Mouse (Mus musculus) heart, embryonic 16.5 days (tissue): ENCODE data around the gene Adgrf3. TPM values are rescaled to one million over a fixed set of nuclear protein-coding genes. Genes with fewer than 3 reads are reported as not detected.

Source experiments
- ATAC-seq: fragments of 200-750 bp; cut with Nextera tagmentation; replicated peaks from 2 replicates; pipeline ENCODE4 v1.8.0; 2017; ENCODE audit warnings: moderate number of reproducible peaks; ENCODE audit not compliant: insufficient read depth, low FRiP score; ENCODE audit errors: extremely low read depth
- H3K27ac ChIP-seq: fragments of 300-500 bp; sonication (generic); 2 replicates; pipeline ENCODE4 v1.5.1; 2014; ENCODE audit warnings: mild to moderate bottlenecking, low read length, control low read depth, moderate library complexity
- H3K27me3 ChIP-seq: fragments of 300-500 bp; sonication (generic); 2 replicates; pipeline ENCODE4 v1.6.1; 2014; ENCODE audit warnings: low read length, mixed read lengths; ENCODE audit not compliant: control insufficient read depth, insufficient read depth
- H3K36me3 ChIP-seq: fragments of 300-500 bp; sonication (generic); 2 replicates; pipeline ENCODE4 v1.6.1; 2014; ENCODE audit not compliant: control insufficient read depth, insufficient read depth
- H3K4me1 ChIP-seq: fragments of 300-500 bp; sonication (generic); 2 replicates; pipeline ENCODE4 v1.6.1; 2014; ENCODE audit warnings: low read length, mixed read lengths; ENCODE audit not compliant: control insufficient read depth, insufficient read depth
- H3K4me2 ChIP-seq: fragments of 300-500 bp; sonication (generic); 2 replicates; pipeline ENCODE4 v1.6.1; 2014; ENCODE audit warnings: low read depth, mild to moderate bottlenecking, control low read depth, low read length
- H3K4me3 ChIP-seq: fragments of 300-500 bp; sonication (generic); 2 replicates; pipeline ENCODE4 v1.5.1; 2014; ENCODE audit warnings: mild to moderate bottlenecking, control low read depth, low read length
- H3K9ac ChIP-seq: fragments of 300-500 bp; sonication (generic); 2 replicates; pipeline ENCODE4 v1.6.1; 2014; ENCODE audit warnings: low read length, control low read depth
- H3K9me3 ChIP-seq: fragments of 300-500 bp; sonication (generic); replicated peaks from 2 replicates; pipeline ENCODE4 v1.6.1; 2016; ENCODE audit warnings: low read length; ENCODE audit not compliant: control insufficient read depth
- WGBS: fragments of 180-500 bp; shearing (Covaris S2); extraction: QIAGEN DNeasy Blood & Tissue Kit; methylation state at CpG from one replicate; pipeline ENCODE4 v1.1.7; 2014; 5-methylcytosine and 5-hydroxymethylcytosine counted together
- polyA plus RNA-seq: library from polyadenylated mRNA; unstranded; fragments of >200 nt; fragmentation: Nextera tagmentation; extraction: Ambion mirVana; gene quantifications from 2 replicates; pipeline ENCODE4 v1.2.1, GENCODE M21; 2015

The Adgrf3 gene
- polyA plus RNA-seq, 1 experiment from 2014 or later = 0.33 TPM

DNA sequence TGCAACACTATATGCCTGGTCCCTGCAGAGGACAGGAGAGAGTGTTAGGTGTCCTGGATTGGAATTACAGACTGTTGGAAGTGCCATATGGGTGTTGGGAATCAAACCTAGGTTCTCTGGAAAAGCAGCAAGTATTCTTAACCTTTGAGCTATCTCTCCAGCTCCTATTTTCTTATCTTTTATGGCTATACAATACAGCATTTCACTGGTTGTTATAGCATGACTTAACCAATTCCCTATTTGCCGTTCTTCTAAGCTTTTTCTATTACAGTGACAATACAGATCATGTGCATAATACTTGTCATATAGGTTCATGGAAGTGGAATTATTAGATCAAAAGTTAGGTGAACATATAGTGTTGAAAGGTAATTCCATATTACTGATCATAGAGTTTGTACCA lies 43.7 kb downstream of the Adgrf3 start:
- WGBS = 91% methylated on average over 1 of the region's 1 CpGs
- Histone ChIP-seq H3K4me1 (peaks cover 20% of the 10 kb centered on the region), H3K27ac (no peak overlapping the region), H3K27me3 (no peaks in the 10 kb centered on the region), H3K9me3 (no peaks in the 10 kb centered on the region), H3K9ac (no peak overlapping the region), H3K36me3 (peaks cover 6% of the 10 kb centered on the region), H3K4me3 (no peak overlapping the region), H3K4me2 (no peak overlapping the region)
- no peak for ATAC-seq

DNA sequence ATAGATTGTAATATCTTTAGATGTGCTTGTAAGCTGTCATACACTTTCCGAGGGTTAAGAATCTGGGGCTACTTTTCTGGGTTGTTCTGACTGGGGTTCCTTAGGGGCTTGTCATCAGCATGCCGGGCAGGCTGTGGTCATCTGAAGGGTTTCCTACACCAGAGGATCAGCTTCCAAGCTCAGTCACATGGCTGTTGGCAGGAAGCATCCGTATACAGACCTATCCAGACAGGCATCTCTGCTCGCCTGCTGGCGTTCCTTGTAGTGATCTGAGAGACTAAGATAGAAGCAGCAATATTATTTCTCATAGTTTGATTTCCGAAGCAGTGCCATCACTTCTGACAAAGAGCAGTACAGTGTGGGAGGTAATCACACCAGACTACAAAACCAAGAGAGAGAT lies 45.9 kb downstream of the Adgrf3 start:
- H3K27ac ChIP-seq = no peak overlapping the region

DNA sequence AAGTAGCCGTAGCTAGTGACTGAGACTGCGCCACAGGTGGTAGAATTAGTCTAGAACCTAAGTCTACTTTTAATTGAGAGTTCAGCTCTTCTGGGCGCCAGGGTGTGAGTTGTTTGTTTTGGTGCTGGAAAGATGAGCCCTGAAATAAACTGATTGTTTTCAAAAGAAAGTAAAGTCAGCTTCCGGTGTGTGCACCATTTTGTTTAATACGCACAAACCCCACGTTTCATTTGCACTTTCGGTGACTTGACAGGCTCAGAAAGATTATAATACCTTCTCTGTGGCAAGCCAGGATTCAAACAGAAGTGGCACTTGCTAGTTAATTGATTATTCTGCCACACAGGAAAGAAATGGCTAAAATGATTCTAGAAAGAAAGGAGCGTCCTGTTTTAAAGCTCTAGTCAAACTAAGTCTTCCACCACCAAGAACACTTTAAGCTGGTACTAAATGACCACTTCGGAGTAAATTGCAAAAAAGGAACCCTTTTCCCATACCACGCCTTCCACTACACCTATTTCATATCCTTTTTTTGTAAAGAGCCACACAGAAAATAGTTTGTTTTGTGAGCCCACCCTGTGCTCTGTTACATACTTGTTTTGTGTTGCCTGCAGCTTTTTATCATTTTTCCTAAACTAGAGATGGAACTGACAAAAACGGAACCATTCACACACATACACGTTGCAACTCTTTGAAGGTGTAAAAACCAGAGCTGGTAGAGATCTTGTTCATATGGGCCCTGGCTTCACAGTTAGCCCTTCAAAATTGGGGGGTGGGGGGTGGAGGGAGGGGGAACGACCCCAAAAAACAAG lies 49.5 kb downstream of the Adgrf3 start:
- ATAC-seq = no peak
- Histone ChIP-seq H3K27me3 (no peaks in the 10 kb centered on the region), H3K4me3 (peak overlapping the region; percentile 94), H3K4me2 (peak overlapping the region; percentile 84), H3K27ac (peak overlapping the region; percentile 95), H3K9ac (peak overlapping the region; percentile 96), H3K4me1 (peaks cover 35% of the 10 kb centered on the region), H3K9me3 (no peaks in the 10 kb centered on the region), H3K36me3 (no peaks in the 10 kb centered on the region)
- WGBS = 18% methylated on average over 13 of the region's 13 CpGs

More for the DNA sequence above, 45.9 kb downstream of the Adgrf3 start:
- Histone ChIP-seq H3K27me3 (no peaks in the 10 kb centered on the region), H3K9ac (no peak overlapping the region), H3K4me2 (peak overlapping the region; percentile 34; the same call in 1 of the 2 replicates), H3K36me3 (no peaks in the 10 kb centered on the region), H3K9me3 (no peaks in the 10 kb centered on the region), H3K4me3 (no peak overlapping the region), H3K4me1 (peaks cover 24% of the 10 kb centered on the region)
- ATAC-seq = no peak
- WGBS = 35% methylated on average over 6 of the region's 6 CpGs

DNA sequence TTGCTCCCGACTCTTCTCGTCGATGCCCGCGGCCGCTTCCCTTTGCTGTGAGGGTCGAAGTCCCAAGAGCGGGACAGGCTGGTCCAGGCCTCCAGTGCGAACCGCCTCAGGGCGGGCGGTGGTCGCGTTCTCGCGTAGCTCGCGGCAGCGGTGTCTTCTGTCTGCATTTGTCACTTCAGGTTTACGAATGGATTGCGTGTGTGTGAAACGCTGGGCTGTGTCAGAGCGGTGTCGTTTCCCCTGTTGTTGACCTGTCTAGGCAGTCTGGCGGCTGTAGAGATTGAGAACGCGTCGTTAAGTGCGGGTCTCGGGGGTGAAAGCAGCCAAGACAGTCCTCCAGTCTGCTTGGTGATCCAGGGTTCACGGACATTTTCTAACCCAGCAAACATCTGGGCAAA lies 50.1 kb downstream of the Adgrf3 start:
- H3K4me3 ChIP-seq = peak overlapping the region; percentile 94
- ATAC-seq = peak; percentile 30
- H3K27ac ChIP-seq = peak overlapping the region; percentile 95
- H3K36me3 ChIP-seq = no peaks in the 10 kb centered on the region
- no peaks in the 10 kb centered on the region for H3K27me3 ChIP-seq
- H3K9me3 ChIP-seq = no peaks in the 10 kb centered on the region
- 0% methylated on average over 31 of the region's 31 CpGs for WGBS
- H3K4me1 ChIP-seq = peaks cover 37% of the 10 kb centered on the region
- peak overlapping the region; percentile 84 for H3K4me2 ChIP-seq
- peak overlapping the region; percentile 96 for H3K9ac ChIP-seq

DNA sequence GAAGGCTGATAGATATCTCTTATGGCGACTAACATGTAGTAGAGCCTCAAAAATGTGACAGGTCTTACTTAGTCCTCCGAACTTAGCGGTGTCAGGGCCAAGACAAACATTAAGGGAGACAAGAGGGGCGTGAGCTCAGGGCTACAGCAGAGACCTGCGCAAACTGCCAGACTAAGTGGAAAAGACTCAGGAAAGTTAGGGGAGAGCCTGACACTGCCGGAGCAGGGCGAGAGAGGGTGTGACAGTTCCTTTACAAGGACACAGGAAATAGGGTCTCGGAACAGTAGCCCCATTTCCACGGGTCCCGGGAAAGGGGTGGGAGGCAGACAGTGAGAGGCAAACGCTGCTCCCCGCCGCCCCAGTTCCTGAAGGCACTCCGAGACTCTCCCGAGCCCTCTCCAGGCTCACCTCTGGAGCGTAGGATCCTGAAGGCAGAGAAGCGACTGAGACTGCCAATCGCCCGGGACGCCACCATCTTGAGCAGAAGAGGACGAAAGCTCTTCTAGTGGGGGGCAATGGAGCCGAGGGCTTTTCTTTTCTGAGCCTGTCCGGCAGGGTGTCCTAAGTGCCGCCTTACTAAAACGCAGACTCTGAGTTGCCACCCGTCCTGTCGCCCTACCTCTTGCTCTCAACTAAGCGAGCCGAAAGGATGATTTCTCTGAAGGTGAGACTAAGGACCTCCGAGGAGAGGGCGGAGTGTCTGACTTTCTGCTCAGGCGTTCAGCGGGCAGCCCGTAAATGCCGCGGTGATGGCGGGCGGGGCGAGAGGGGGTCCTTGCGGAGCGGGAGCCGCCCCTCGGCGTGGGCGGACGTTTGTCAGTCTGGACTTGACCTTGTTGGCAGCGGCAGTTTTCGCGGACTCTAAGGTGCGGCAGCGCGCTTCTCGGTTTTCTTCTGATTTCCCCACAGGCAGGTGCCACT lies 50.8 kb downstream of the Adgrf3 start, which contains the start of the genes Hadha and Hadhb:
TSS of gene Hadha (minus strand) at position 689 of the 921 bp plus-strand sequence.
TSS of gene Hadhb (plus strand) at position 775 of the 921 bp plus-strand sequence.
- Histone ChIP-seq H3K9me3 (no peaks in the 10 kb centered on the region), H3K4me1 (peaks cover 39% of the 10 kb centered on the region), H3K27me3 (no peaks in the 10 kb centered on the region), H3K4me3 (peak within 1 kb of the TSS; percentile 94), H3K4me2 (peak within 1 kb of the TSS; percentile 84), H3K9ac (peak within 1 kb of the TSS; percentile 96), H3K27ac (peak within 1 kb of the TSS; percentile 95), H3K36me3 (no peaks in the 10 kb centered on the region)
- ATAC-seq = peak; percentile 88
- WGBS = 0% methylated on average over 46 of the region's 53 CpGs

DNA sequence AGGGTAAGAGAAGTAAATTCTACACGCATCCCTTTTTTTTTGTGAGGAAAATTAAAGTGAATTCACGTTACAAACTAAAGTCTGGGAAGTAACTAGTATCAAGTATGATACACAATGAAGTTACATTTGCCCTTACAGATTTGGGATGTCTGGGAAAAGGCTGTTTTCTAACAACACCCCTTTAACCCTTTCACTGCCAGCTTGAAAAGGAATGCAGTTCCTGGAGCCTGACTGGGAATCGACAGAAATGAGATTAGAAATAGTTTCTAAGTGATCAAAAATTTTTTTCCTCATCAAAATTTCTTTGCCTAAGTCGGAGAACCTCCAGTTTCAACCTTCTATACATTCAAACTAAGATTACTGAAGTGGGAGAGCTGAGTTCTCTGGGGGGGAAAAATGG lies 51.5 kb downstream of the Adgrf3 start:
- no peaks in the 10 kb centered on the region for H3K9me3 ChIP-seq
- WGBS = 18% methylated on average over 4 of the region's 4 CpGs
- H3K4me1 ChIP-seq = peaks cover 36% of the 10 kb centered on the region
- peak overlapping the region; percentile 96 for H3K9ac ChIP-seq
- no peak for ATAC-seq
- peak overlapping the region; percentile 95 for H3K27ac ChIP-seq
- H3K4me3 ChIP-seq = peak overlapping the region; percentile 94
- H3K4me2 ChIP-seq = peak overlapping the region; percentile 84
- no peaks in the 10 kb centered on the region for H3K27me3 ChIP-seq
- H3K36me3 ChIP-seq = no peaks in the 10 kb centered on the region

DNA sequence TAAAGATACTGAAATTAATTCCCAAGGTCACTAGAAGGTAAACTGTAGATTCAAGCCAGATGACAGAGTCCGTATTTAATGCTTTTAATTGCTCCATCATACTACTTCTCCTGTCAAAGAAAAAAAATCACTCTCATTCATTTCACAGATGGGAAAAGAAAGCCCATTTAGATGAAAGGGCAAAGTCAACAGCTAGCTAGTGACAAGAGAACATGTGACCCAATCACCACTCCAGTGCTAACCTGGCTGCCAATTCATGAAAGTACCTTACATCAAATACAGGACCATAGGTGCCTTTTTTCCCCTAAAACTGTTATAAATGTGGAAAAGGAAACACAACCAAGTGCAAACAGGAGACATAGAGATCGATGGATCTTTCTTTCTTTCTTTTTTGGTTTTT lies 52.3 kb downstream of the Adgrf3 start:
- H3K36me3 ChIP-seq = no peaks in the 10 kb centered on the region
- peak overlapping the region; percentile 84 for H3K4me2 ChIP-seq
- peaks cover 34% of the 10 kb centered on the region for H3K4me1 ChIP-seq
- no peak overlapping the region for H3K9ac ChIP-seq
- no peak overlapping the region for H3K4me3 ChIP-seq
- H3K27me3 ChIP-seq = no peaks in the 10 kb centered on the region
- no peaks in the 10 kb centered on the region for H3K9me3 ChIP-seq
- no peak overlapping the region; the same call in 1 of the 2 replicates for H3K27ac ChIP-seq
- 95% methylated on average over 2 of the region's 2 CpGs for WGBS
- ATAC-seq = no peak

DNA sequence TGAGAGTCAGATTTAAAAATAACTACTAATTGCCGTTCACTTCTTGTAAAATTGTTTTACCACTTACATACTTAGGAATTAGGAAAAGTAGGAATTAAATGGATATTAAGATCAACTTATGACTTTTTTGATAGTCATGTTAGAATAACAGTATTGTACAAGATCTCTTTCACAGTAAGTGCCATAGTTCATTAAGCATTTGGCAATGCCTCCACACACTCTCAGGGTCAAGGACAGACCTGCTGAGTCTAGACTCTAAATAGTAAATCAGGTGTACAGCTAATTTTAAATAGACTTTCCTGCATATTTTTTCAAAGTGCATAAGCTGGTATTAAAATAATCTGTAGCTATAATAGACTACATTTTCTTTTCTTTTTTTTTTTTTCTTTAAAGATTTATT lies 53.1 kb downstream of the Adgrf3 start:
- no peaks in the 10 kb centered on the region for H3K27me3 ChIP-seq
- H3K4me2 ChIP-seq = peak overlapping the region; percentile 50
- 45% methylated on average over 1 of the region's 1 CpGs for WGBS
- H3K9ac ChIP-seq = 0 out of 2 replicates have a peak overlapping the region, but pooled peaks have one; percentile 43
- peak overlapping the region; percentile 69 for H3K27ac ChIP-seq
- H3K4me3 ChIP-seq = no peak overlapping the region
- no peaks in the 10 kb centered on the region for H3K36me3 ChIP-seq
- H3K9me3 ChIP-seq = no peaks in the 10 kb centered on the region
- H3K4me1 ChIP-seq = peaks cover 29% of the 10 kb centered on the region
- ATAC-seq = no peak
